Mouse (Mus musculus) CH12.LX (cell line): ENCODE measurements around the gene Rho. TPM values are rescaled to one million over a fixed set of nuclear protein-coding genes. Genes with fewer than 3 reads are reported as not detected.

Experiments
- DNase-seq: peaks from one replicate; pipeline ENCODE4 v3.0.0-alpha.2; 2013; ENCODE audit errors: extremely low read depth
- H3K27ac ChIP-seq: 2 replicates; pipeline ENCODE4 v1.5.1; 2012; ENCODE audit warnings: low read depth, mild to moderate bottlenecking, control low read depth, moderate library complexity; ENCODE audit not compliant: insufficient read depth
- H3K27me3 ChIP-seq: replicated peaks from 2 replicates; pipeline ENCODE3; 2012; ENCODE audit warnings: inconsistent platforms
- H3K36me3 ChIP-seq, 2 experiments: replicated peaks in 1 of 2; 2 replicates each; pipeline versions ENCODE3 to v1.6.1; 2012; ENCODE audit warnings: inconsistent platforms in 1 of 2, low read length in 1 of 2, mild to moderate bottlenecking in 1 of 2, mixed read lengths in 1 of 2, moderate library complexity in 1 of 2; ENCODE audit not compliant: control insufficient read depth in 1 of 2, insufficient read depth in 1 of 2
- H3K4me1 ChIP-seq, 2 experiments: 2 replicates each; pipeline ENCODE4 v1.6.1; 2012; ENCODE audit warnings: inconsistent platforms in 1 of 2, moderate library complexity in 1 of 2; ENCODE audit not compliant: insufficient read depth in 2 of 2, control insufficient read depth in 1 of 2
- H3K4me2 ChIP-seq: 2 replicates; pipeline ENCODE4 v1.6.1; 2012; ENCODE audit warnings: low read depth, mild to moderate bottlenecking, control low read depth; ENCODE audit not compliant: poor library complexity, insufficient read depth, severe bottlenecking
- H3K4me3 ChIP-seq, 3 experiments: fragments of 150-350 bp in 1 of 3; sonication (generic) in 1 of 3; replicated peaks in 1 of 3; 2 replicates each; pipeline versions ENCODE3 to v1.5.1; 2011 to 2012; ENCODE audit warnings: low read depth in 2 of 3, low read length in 2 of 3, mild to moderate bottlenecking in 2 of 3, moderate library complexity in 2 of 3, control low read depth in 1 of 3, improper control_type of control experiment in 1 of 3, inconsistent platforms in 1 of 3, mixed read lengths in 1 of 3; ENCODE audit not compliant: poor library complexity in 1 of 3
- H3K79me2 ChIP-seq: replicated peaks from 2 replicates; pipeline ENCODE4 v1.6.1; 2012; ENCODE audit warnings: mild to moderate bottlenecking, moderate library complexity; ENCODE audit not compliant: control insufficient read depth, poor library complexity, insufficient read depth, severe bottlenecking; ENCODE audit errors: extremely low read depth
- H3K9ac ChIP-seq: 2 replicates; pipeline ENCODE4 v1.6.1; 2012; ENCODE audit warnings: low read depth, mild to moderate bottlenecking, control low read depth, moderate library complexity; ENCODE audit not compliant: insufficient read depth
- H3K9me3 ChIP-seq: replicated peaks from 2 replicates; pipeline ENCODE3; 2012; ENCODE audit warnings: low read length, inconsistent platforms, mixed read lengths
- CHD2 ChIP-seq: IDR thresholded peaks from 2 replicates; pipeline ENCODE4 v1.6.1; 2011; ENCODE audit warnings: low read length, improper control_type of control experiment
- CTCF ChIP-seq, 2 experiments: IDR thresholded peaks in 1 of 2; conservative IDR thresholded peaks in 1 of 2; 2 replicates each; pipeline ENCODE4 v1.5.1; 2011 to 2012; ENCODE audit warnings: low read depth in 2 of 2, low read length in 2 of 2, improper control_type of control experiment in 1 of 2, inconsistent platforms in 1 of 2, mild to moderate bottlenecking in 1 of 2, moderate library complexity in 1 of 2
- E2F4 ChIP-seq: IDR thresholded peaks from 2 replicates; pipeline ENCODE4 v1.6.1; 2011; ENCODE audit warnings: low read depth, low read length, improper control_type of control experiment; ENCODE audit not compliant: insufficient replicate concordance
- ETS1 ChIP-seq: conservative IDR thresholded peaks from 2 replicates; pipeline ENCODE4 v1.6.1; 2012; ENCODE audit warnings: low read depth, mild to moderate bottlenecking, inconsistent platforms, low read length, improper control_type of control experiment, moderate library complexity
- JUN ChIP-seq: IDR thresholded peaks from 2 replicates; pipeline ENCODE4 v1.6.1; 2011; ENCODE audit warnings: low read depth, mild to moderate bottlenecking, low read length, improper control_type of control experiment, moderate library complexity; ENCODE audit not compliant: insufficient read depth
- MAFK ChIP-seq: IDR thresholded peaks from 2 replicates; pipeline ENCODE4 v1.6.1; 2011; ENCODE audit warnings: low read length, improper control_type of control experiment; ENCODE audit not compliant: insufficient replicate concordance
- MAX ChIP-seq: IDR thresholded peaks from 2 replicates; pipeline ENCODE4 v1.6.1; 2011; ENCODE audit warnings: low read length, improper control_type of control experiment
- MXI1 ChIP-seq: IDR thresholded peaks from 2 replicates; pipeline ENCODE4 v1.6.1; 2011; ENCODE audit warnings: mild to moderate bottlenecking, low read depth, low read length, improper control_type of control experiment
- NRF1 ChIP-seq: IDR thresholded peaks from 2 replicates; pipeline ENCODE4 v1.6.1; 2014; ENCODE audit warnings: low read depth, mild to moderate bottlenecking, inconsistent platforms, low read length, improper control_type of control experiment, moderate library complexity
- SIN3A ChIP-seq: IDR thresholded peaks from 2 replicates; pipeline ENCODE4 v1.6.1; 2012; ENCODE audit warnings: low read length, improper control_type of control experiment, inconsistent platforms
- TCF12 ChIP-seq: IDR thresholded peaks from 2 replicates; pipeline ENCODE4 v1.6.1; 2014; ENCODE audit warnings: low read depth, mild to moderate bottlenecking, inconsistent platforms, low read length, improper control_type of control experiment
- UBTF ChIP-seq: IDR thresholded peaks from 2 replicates; pipeline ENCODE4 v1.6.1; 2012; ENCODE audit warnings: low read depth, mild to moderate bottlenecking, inconsistent platforms, low read length, improper control_type of control experiment, moderate library complexity
- USF1 ChIP-seq: IDR thresholded peaks from 2 replicates; pipeline ENCODE4 v1.6.1; 2014; ENCODE audit warnings: low read depth, mild to moderate bottlenecking, inconsistent platforms, low read length, improper control_type of control experiment
- USF2 ChIP-seq: conservative IDR thresholded peaks from 2 replicates; pipeline ENCODE4 v1.6.1; 2011; ENCODE audit warnings: low read depth, low read length, improper control_type of control experiment
- ZC3H11A ChIP-seq: IDR thresholded peaks from 2 replicates; pipeline ENCODE4 v1.6.1; 2012; ENCODE audit warnings: low read depth, mild to moderate bottlenecking, inconsistent platforms, low read length, improper control_type of control experiment
- ZMIZ1 ChIP-seq: IDR thresholded peaks from 2 replicates; pipeline ENCODE4 v1.6.1; 2012; ENCODE audit warnings: low read depth, mild to moderate bottlenecking, inconsistent platforms, low read length, improper control_type of control experiment
- ZNF384 ChIP-seq: IDR thresholded peaks from 2 replicates; pipeline ENCODE4 v1.6.1; 2012; ENCODE audit warnings: low read depth, low read length, improper control_type of control experiment, inconsistent platforms
- dilution Hi-C: fragments of 300-500 bp; cut with MboI; formaldehyde crosslinking; loops from 2 replicates; pipeline ENCODE4 v1.14.3; 2020; ENCODE audit warnings: low sequenced_read_pairs; ENCODE audit not compliant: extremely low pct_unique_long_range_greater_than_20kb, extremely low pct_ligation_motif_present
- in situ Hi-C: fragments of 300-500 bp; cut with MboI; formaldehyde crosslinking; loops from 3 replicates; pipeline ENCODE4 v1.14.3; 2019; ENCODE audit warnings: low sequenced_read_pairs, low pct_ligation_motif_present, low pct_unique_long_range_greater_than_20kb, mixed read lengths
- polyA plus RNA-seq: library from polyadenylated mRNA; unstranded; fragments of >175 nt; gene quantifications from 2 replicates; pipeline ENCODE4 v1.2.1, GENCODE M21; 2012; ENCODE audit warnings: low read depth; ENCODE audit not compliant: insufficient read length
- total RNA-seq, 2 experiments: library from RNA; depleted of rRNA; stranded (reverse); fragments of 300-350 nt in 1 of 2; fragments of >200 nt in 1 of 2; gene quantifications; 2 replicates each; pipeline ENCODE4 v1.2.3; 2012 to 2014

The Rho gene
- total and polyA plus RNA-seq, 3 experiments = 0.04 TPM; not detected in 1

DNA sequence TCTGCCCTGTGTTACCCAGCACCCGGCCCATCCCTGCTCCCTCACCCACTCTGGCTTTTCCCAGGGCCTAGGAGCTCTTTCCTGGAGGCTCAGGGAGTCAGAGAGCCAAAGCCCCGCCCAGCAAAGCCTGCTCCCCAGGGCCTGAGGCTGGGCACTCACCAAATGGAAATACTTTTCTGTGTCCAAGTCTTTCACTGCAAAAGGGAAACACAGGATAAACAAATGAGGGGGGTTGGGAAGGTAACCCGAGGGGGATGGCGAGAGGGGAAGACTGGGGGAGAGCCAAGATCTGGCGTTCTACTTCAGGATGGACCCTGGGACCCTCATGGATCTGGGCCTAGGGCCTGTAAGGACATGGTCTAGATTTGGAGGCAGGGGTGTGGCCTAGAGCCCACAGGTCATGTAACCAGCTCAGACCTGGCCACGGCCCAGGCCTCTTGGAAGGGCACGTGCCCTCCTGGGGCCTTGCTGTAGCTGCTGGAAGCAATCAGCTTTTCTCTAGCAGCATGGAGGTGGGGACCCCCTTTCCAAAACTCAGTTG, 27.7 kb downstream of the Rho start:
- Histone ChIP-seq H3K4me2 (no peak overlapping the region), H3K79me2 (no peaks in the 10 kb centered on the region), H3K27ac (no peak overlapping the region), H3K36me3 (peaks cover 90 to 97% of the 10 kb centered on the region in 2 experiments), H3K4me3 (no peak overlapping the region), H3K27me3 (no peaks in the 10 kb centered on the region)
- in situ Hi-C loops = no loop called here
- no peak for DNase-seq
- dilution Hi-C loops = no loop called here
- no peak for TF ChIP-seq CTCF (conservative IDR thresholded peaks at IDR 0.05 in 1 of 2, IDR thresholded peaks at IDR 0.05 in 1 of 2; ENCODE audit: low read depth in 2 of 2, low read length in 2 of 2)
- TF ChIP-seq, all 38 proteins: peak for 0
- Histone ChIP-seq H3K4me1 (peaks cover 13 to 69% of the 10 kb centered on the region in 2 experiments), H3K9ac (no peak overlapping the region), H3K9me3 (no peaks in the 10 kb centered on the region)

DNA sequence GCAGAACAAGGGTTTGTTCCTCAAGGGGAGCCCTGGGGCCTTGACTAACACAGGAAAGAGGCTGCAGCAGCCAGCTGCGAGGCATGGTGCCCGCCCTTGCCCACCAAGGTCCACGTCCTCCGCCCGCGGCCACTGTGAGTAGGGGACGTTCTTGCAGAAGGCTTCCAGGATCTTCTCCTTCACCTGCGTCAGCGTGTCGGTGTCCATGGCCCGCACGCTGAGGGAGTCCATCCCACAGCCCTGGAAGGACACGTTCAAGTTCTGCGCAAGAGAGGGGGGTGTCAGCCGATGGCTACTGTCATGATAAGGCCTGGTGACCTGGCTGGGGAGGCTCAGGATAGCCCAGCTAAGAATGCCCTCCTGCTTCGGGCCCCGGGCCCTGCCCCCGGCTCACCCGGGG, 28.8 kb downstream of the Rho start:
- Histone ChIP-seq H3K79me2 (no peaks in the 10 kb centered on the region), H3K4me2 (no peak overlapping the region), H3K36me3 (peaks cover 87 to 97% of the 10 kb centered on the region in 2 experiments), H3K9me3 (no peaks in the 10 kb centered on the region), H3K4me1 (peaks cover 10 to 60% of the 10 kb centered on the region in 2 experiments), H3K4me3 (no peak overlapping the region), H3K27me3 (no peaks in the 10 kb centered on the region), H3K27ac (no peak overlapping the region), H3K9ac (no peak overlapping the region)
- dilution Hi-C loops = no loop called here
- in situ Hi-C loops = no loop called here
- no peak for TF ChIP-seq SIN3A
- TF ChIP-seq NRF1 = no peak
- TF ChIP-seq ETS1 = no peak
- no peak for TF ChIP-seq CHD2
- TF ChIP-seq MXI1 = no peak
- TF ChIP-seq USF1 = no peak
- TF ChIP-seq E2F4 = no peak
- TF ChIP-seq MAFK = no peak
- TF ChIP-seq USF2 = no peak
- TF ChIP-seq UBTF = no peak
- TF ChIP-seq TCF12 = no peak
- no peak for TF ChIP-seq ZMIZ1
- TF ChIP-seq JUN = no peak
- no peak for TF ChIP-seq ZC3H11A
- no peak for TF ChIP-seq MAX
- TF ChIP-seq ZNF384 = no peak
- no peak for DNase-seq
